Mouse (Mus musculus) stomach, embryonic 16.5 days (tissue): ENCODE results near the gene Flt4. TPM values are rescaled to one million over a fixed set of nuclear protein-coding genes. Genes with fewer than 3 reads are reported as not detected.

Experiments used
- ATAC-seq: fragments of 200-750 bp; cut with Nextera tagmentation; 2 replicates; pipeline ENCODE4 v1.8.0; 2017; ENCODE audit warnings: moderate number of reproducible peaks, moderate TSS enrichment; ENCODE audit not compliant: insufficient read depth, low FRiP score
- H3K27ac ChIP-seq: fragments of 300-500 bp; sonication (generic); 2 replicates; pipeline ENCODE4 v1.5.1; 2014; ENCODE audit warnings: low read length
- H3K27me3 ChIP-seq: fragments of 300-500 bp; sonication (generic); 2 replicates; pipeline ENCODE4 v1.6.1; 2014; ENCODE audit warnings: low read length, control low read depth, mixed read lengths; ENCODE audit not compliant: control insufficient read depth, insufficient read depth
- H3K36me3 ChIP-seq: fragments of 300-500 bp; sonication (generic); 2 replicates; pipeline ENCODE4 v1.6.1; 2014; ENCODE audit warnings: low read length; ENCODE audit not compliant: control insufficient read depth, insufficient read depth
- H3K4me1 ChIP-seq: fragments of 300-500 bp; sonication (generic); 2 replicates; pipeline ENCODE4 v1.6.1; 2014; ENCODE audit warnings: low read length, control low read depth, mixed read lengths; ENCODE audit not compliant: control insufficient read depth, insufficient read depth
- H3K4me2 ChIP-seq: fragments of 300-500 bp; sonication (generic); 2 replicates; pipeline ENCODE4 v1.6.1; 2014; ENCODE audit warnings: low read depth, low read length, mixed read lengths
- H3K4me3 ChIP-seq: fragments of 300-500 bp; sonication (generic); replicated peaks from 2 replicates; pipeline ENCODE4 v1.5.1; 2014; ENCODE audit warnings: mild to moderate bottlenecking, low read length
- H3K9ac ChIP-seq: fragments of 300-500 bp; sonication (generic); 2 replicates; pipeline ENCODE4 v1.6.1; 2014; ENCODE audit warnings: low read length
- H3K9me3 ChIP-seq: fragments of 300-500 bp; sonication (generic); replicated peaks from 2 replicates; pipeline ENCODE4 v1.6.1; 2016; ENCODE audit warnings: low read length, control low read depth; ENCODE audit not compliant: control insufficient read depth
- WGBS: fragments of 180-500 bp; shearing (Covaris S2); extraction: QIAGEN DNeasy Blood & Tissue Kit; methylation state at CpG from one replicate; pipeline ENCODE4 v1.1.7; 2014; 5-methylcytosine and 5-hydroxymethylcytosine counted together
- polyA plus RNA-seq: library from polyadenylated mRNA; unstranded; fragments of >200 nt; fragmentation: Nextera tagmentation; extraction: Ambion mirVana; gene quantifications from 2 replicates; pipeline ENCODE4 v1.2.1, GENCODE M21; 2015

Flt4 gene
- polyA plus RNA-seq, 1 experiment from 2014 or later: 5.8 TPM

- WGBS: 13% methylated on average over 10 of the region's 10 CpGs
- no peaks in the 10 kb centered on the region for H3K9me3 ChIP-seq
- H3K4me2 ChIP-seq: no peak overlapping the region
- no peaks in the 10 kb centered on the region for H3K4me1 ChIP-seq
- no peak overlapping the region for H3K4me3 ChIP-seq
- H3K27me3 ChIP-seq: no peaks in the 10 kb centered on the region
- no peaks in the 10 kb centered on the region for H3K36me3 ChIP-seq
- H3K9ac ChIP-seq: no peak overlapping the region
- peak; percentile 23; the same call in 1 of the 2 replicates for ATAC-seq
- H3K27ac ChIP-seq: no peak overlapping the region
Measured at GRCm38 (mm10) chr11:49613349-49613748, 4.3 kb downstream of the Flt4 start.

- no peak overlapping the region for H3K27ac ChIP-seq
- H3K4me3 ChIP-seq: no peak overlapping the region
- 87% methylated on average over 10 of the region's 10 CpGs for WGBS
- H3K4me1 ChIP-seq: no peaks in the 10 kb centered on the region
- H3K4me2 ChIP-seq: no peak overlapping the region
- H3K27me3 ChIP-seq: no peaks in the 10 kb centered on the region
- no peaks in the 10 kb centered on the region for H3K9me3 ChIP-seq
- ATAC-seq: no peak
- no peak overlapping the region for H3K9ac ChIP-seq
- H3K36me3 ChIP-seq: no peaks in the 10 kb centered on the region
Measured at GRCm38 (mm10) chr11:49615856-49616725, 7.0 kb downstream of the Flt4 start.

- H3K4me3 ChIP-seq: no peak overlapping the region
- H3K9me3 ChIP-seq: no peaks in the 10 kb centered on the region
- H3K36me3 ChIP-seq: no peaks in the 10 kb centered on the region
- no peaks in the 10 kb centered on the region for H3K27me3 ChIP-seq
- no peak for ATAC-seq
- no peaks in the 10 kb centered on the region for H3K4me1 ChIP-seq
- H3K27ac ChIP-seq: no peak overlapping the region
- H3K4me2 ChIP-seq: no peak overlapping the region
- WGBS: 68% methylated on average over 8 of the region's 8 CpGs
- H3K9ac ChIP-seq: no peak overlapping the region
Measured at GRCm38 (mm10) chr11:49618476-49618875, 9.4 kb downstream of the Flt4 start.

DNA sequence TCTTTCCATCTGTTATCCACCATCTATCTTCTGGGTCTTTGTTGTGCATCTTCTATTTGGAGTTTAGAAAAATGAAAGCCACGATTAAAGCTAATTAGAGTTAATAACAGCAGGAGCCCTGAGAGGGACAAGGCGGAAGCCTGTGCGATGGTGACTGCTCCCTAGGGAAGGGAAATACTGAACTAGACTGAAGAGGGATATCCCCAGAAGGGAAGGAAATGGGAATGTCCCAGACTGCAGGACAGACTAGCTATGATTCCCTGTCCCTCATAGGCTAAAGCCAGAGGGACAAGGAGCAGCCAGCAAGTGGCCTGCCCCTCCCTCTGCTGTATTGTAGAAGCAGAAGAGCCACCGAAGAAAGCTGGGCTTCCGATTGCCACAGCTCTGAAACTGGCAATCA lies 12.9 kb downstream of the Flt4 start:
- no peak for ATAC-seq
- Histone ChIP-seq H3K9ac (no peak overlapping the region), H3K9me3 (no peaks in the 10 kb centered on the region), H3K4me2 (no peak overlapping the region), H3K27me3 (no peaks in the 10 kb centered on the region), H3K27ac (no peak overlapping the region), H3K4me1 (no peaks in the 10 kb centered on the region), H3K36me3 (no peaks in the 10 kb centered on the region), H3K4me3 (no peak overlapping the region)
- 70% methylated on average over 5 of the region's 5 CpGs for WGBS

DNA sequence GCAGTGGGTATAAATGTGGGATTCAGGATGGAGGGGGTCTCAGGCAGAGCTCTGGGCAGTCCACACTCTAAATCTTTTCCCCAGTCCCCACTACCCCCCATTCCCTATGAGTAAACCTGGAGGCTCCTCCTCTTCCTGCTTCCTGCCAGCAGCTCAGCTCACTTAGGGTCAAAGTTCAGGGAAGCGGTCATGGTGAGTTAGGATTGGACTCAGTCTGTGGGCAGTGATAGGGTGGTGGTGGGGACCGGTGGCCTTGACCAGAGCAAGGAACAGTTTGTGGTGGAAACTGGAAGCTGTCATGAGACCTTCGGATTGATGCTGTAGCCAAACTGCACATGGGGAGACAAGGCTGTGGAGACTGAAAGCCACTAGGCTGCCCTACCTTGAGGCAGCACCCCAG lies 15.1 kb downstream of the Flt4 start:
- H3K4me2 ChIP-seq: no peak overlapping the region
- no peak overlapping the region for H3K4me3 ChIP-seq
- 75% methylated on average over 3 of the region's 3 CpGs for WGBS
- H3K9me3 ChIP-seq: no peaks in the 10 kb centered on the region
- H3K27ac ChIP-seq: no peak overlapping the region
- no peaks in the 10 kb centered on the region for H3K4me1 ChIP-seq
- no peaks in the 10 kb centered on the region for H3K36me3 ChIP-seq
- no peak for ATAC-seq
- H3K27me3 ChIP-seq: no peaks in the 10 kb centered on the region
- H3K9ac ChIP-seq: no peak overlapping the region

GRCm38 (mm10) chr11:49625863-49626262 lies 16.8 kb downstream of the Flt4 start:
- H3K4me1 ChIP-seq: no peaks in the 10 kb centered on the region

GRCm38 (mm10) chr11:49626748-49627147 lies 17.7 kb downstream of the Flt4 start:
- H3K36me3 ChIP-seq: no peaks in the 10 kb centered on the region
- 73% methylated on average over 8 of the region's 8 CpGs for WGBS
- H3K4me3 ChIP-seq: no peak overlapping the region
- no peaks in the 10 kb centered on the region for H3K4me1 ChIP-seq
- ATAC-seq: no peak
- H3K27ac ChIP-seq: no peak overlapping the region
- H3K27me3 ChIP-seq: no peaks in the 10 kb centered on the region
- no peaks in the 10 kb centered on the region for H3K9me3 ChIP-seq
- H3K9ac ChIP-seq: no peak overlapping the region
- no peak overlapping the region for H3K4me2 ChIP-seq

More at GRCm38 (mm10) chr11:49625863-49626262, 16.8 kb downstream of the Flt4 start:
- no peaks in the 10 kb centered on the region for H3K27me3 ChIP-seq
- WGBS: 62% methylated on average over 15 of the region's 15 CpGs
- no peak overlapping the region for H3K9ac ChIP-seq
- H3K27ac ChIP-seq: no peak overlapping the region
- H3K4me2 ChIP-seq: no peak overlapping the region
- H3K36me3 ChIP-seq: no peaks in the 10 kb centered on the region
- H3K4me3 ChIP-seq: no peak overlapping the region
- no peaks in the 10 kb centered on the region for H3K9me3 ChIP-seq
- ATAC-seq: no peak

GRCm38 (mm10) chr11:49631154-49631553 lies 22.1 kb downstream of the Flt4 start:
- H3K27me3 ChIP-seq: peaks cover 22% of the 10 kb centered on the region
- H3K4me2 ChIP-seq: no peak overlapping the region
- no peak overlapping the region for H3K27ac ChIP-seq
- no peaks in the 10 kb centered on the region for H3K9me3 ChIP-seq
- WGBS: 36% methylated on average over 3 of the region's 3 CpGs
- H3K4me3 ChIP-seq: no peak overlapping the region
- no peaks in the 10 kb centered on the region for H3K36me3 ChIP-seq
- no peak overlapping the region for H3K9ac ChIP-seq
- 0 out of 2 replicates have a peak, but pooled peaks cover 2% of the 10 kb centered on the region for H3K4me1 ChIP-seq
- no peak for ATAC-seq

DNA sequence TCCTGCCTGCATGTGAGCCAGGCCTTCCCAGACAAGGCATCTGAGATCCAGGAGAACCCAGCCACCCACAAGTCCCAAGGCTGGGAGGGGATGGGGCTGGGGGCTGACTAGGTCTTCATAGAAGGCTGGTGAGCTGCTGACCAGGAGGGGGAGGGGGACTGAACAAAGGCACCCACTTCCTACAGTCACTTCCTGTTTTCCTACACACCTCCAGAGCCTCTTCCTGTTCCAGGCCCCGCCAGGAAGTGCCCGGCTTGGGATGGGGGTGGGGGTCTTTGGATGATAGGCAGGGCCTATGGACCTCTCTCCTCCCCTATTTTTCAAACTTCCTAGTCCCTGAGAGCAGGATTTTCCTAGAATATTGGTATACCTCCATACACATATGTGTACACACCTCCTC lies 23.2 kb downstream of the Flt4 start:
- H3K4me3 ChIP-seq: no peak overlapping the region
- H3K4me1 ChIP-seq: 0 out of 2 replicates have a peak, but pooled peaks cover 2% of the 10 kb centered on the region
- H3K4me2 ChIP-seq: no peak overlapping the region
- ATAC-seq: no peak
- no peak overlapping the region for H3K9ac ChIP-seq
- H3K36me3 ChIP-seq: no peaks in the 10 kb centered on the region
- peaks cover 30% of the 10 kb centered on the region for H3K27me3 ChIP-seq
- H3K9me3 ChIP-seq: no peaks in the 10 kb centered on the region
- WGBS: 68% methylated on average over 2 of the region's 2 CpGs
- H3K27ac ChIP-seq: no peak overlapping the region
